Mouse (Mus musculus): Measurements from ENCODE around the gene Plekhm2. TPM values are rescaled to one million over a fixed set of nuclear protein-coding genes. Genes with fewer than 3 reads are reported as not detected.

Plekhm2 gene
- polyA plus RNA-seq, 1 experiment from 2014 or later: 3.0 TPM

DNA sequence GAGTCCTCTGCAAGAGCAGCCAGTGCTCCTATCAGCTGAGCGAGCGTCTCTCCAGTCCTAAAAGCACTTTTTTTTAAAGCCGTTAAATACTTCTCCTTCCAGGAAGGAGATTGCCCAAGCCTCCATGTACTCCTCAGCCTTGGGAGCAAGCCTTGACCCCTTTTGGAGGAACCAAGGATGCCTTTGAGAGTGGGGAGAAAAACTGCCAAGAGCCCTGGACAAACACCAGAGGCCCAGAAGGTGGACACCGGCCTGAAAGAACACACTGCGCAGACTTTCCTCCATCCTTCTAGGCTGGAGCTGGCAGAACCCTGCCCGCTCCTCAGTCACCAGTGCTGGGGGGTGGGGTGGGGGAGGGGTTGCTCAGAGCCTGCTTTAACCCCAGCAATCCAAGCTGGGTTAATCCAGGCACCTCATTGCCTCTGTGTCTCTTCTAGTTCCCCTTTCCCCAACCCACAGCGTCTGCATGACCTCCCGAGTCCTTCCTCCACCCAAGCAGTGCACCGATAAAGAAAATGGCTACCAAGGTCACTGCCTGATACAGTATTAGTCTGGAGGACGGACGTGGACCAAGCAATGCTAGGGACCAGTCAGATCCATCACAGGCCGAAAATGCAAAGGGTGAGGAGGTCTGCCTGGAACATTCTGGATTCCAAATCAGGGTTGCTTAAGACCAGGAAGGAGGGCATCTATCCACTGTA is 8.6 kb downstream of the Plekhm2 start:
- 87% methylated on average over 12 of the region's 12 CpGs for WGBS
- ATAC-seq (ENCODE audit: low FRiP score) (no peak), DNase-seq (ENCODE audit: low spot score, missing footprints) (no peak)
- Histone ChIP-seq H3K9me3 (ENCODE audit: control insufficient read depth, low read length) (no peaks in the 10 kb centered on the region), H3K4me3 (ENCODE audit: low read depth, low read length) (no peak overlapping the region), H3K27ac (ENCODE audit: low read depth, low read length) (no peak overlapping the region), H3K4me2 (no peak overlapping the region), H3K9ac (ENCODE audit: low read length) (no peak overlapping the region), H3K4me1 (ENCODE audit: control insufficient read depth, insufficient read depth, low read length) (no peaks in the 10 kb centered on the region), H3K27me3 (ENCODE audit: control insufficient read depth, insufficient read depth, low read length) (no peaks in the 10 kb centered on the region), H3K36me3 (ENCODE audit: control insufficient read depth, insufficient read depth, low read length) (peaks cover 6% of the 10 kb centered on the region; the same call in 1 of the 2 replicates)

DNA sequence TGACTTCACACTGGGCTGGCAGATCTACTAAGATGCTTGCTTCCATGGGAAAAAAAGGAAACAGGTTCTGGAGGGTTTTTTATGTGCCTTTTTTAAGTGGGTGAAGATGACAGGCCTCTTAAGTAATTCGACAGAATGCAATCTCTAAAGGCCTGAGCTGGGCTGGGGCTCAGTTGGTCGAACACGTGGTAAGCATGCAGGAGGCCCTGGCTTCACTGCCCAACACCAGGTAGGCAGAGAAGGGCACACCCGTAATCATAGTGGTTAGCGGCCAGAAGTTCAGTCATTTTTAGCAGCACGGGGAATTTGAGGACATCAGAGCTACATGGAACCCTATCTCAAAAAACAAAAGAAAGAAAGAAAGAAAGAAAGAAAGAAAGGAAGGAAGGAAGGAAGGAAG is 10.2 kb downstream of the Plekhm2 start:
- ATAC-seq (ENCODE audit: low FRiP score) (no peak), DNase-seq (ENCODE audit: low spot score, missing footprints) (no peak)
- no peaks in the 10 kb centered on the region for H3K4me1 ChIP-seq (ENCODE audit: control insufficient read depth, insufficient read depth, low read length)
- 94% methylated on average over 6 of the region's 6 CpGs for WGBS
- peaks cover 6% of the 10 kb centered on the region; the same call in 1 of the 2 replicates for H3K36me3 ChIP-seq (ENCODE audit: control insufficient read depth, insufficient read depth, low read length)
- H3K4me2 ChIP-seq: no peak overlapping the region
- H3K9me3 ChIP-seq (ENCODE audit: control insufficient read depth, low read length): no peaks in the 10 kb centered on the region
- H3K27me3 ChIP-seq (ENCODE audit: control insufficient read depth, insufficient read depth, low read length): no peaks in the 10 kb centered on the region
- no peak overlapping the region for H3K27ac ChIP-seq (ENCODE audit: low read depth, low read length)
- H3K4me3 ChIP-seq (ENCODE audit: low read depth, low read length): no peak overlapping the region
- no peak overlapping the region for H3K9ac ChIP-seq (ENCODE audit: low read length)

DNA sequence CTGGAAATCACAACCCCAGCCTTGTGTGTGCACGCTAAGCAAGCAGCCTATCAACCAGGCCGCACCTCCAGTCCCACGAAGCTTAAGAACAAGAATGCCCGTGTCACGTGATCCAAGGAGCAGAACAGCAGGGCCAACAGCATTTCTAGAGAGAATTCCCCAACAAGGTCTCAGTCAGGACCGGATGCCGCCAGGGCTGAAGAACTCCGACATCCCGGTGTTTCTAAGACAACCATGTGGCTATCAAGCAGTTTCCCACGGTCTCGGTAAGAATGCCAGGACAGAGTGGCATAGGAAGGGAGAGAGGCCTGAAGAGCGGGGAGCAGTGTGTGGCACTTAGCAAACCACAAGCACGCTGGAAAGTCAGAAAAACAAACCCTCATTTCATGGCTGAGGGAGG is 10.9 kb downstream of the Plekhm2 start:
- WGBS: 93% methylated on average over 13 of the region's 13 CpGs
- Histone ChIP-seq H3K9ac (ENCODE audit: low read length) (no peak overlapping the region), H3K9me3 (ENCODE audit: control insufficient read depth, low read length) (no peaks in the 10 kb centered on the region), H3K4me3 (ENCODE audit: low read depth, low read length) (no peak overlapping the region), H3K36me3 (ENCODE audit: control insufficient read depth, insufficient read depth, low read length) (peaks cover 6% of the 10 kb centered on the region; the same call in 1 of the 2 replicates), H3K27me3 (ENCODE audit: control insufficient read depth, insufficient read depth, low read length) (no peaks in the 10 kb centered on the region), H3K4me2 (no peak overlapping the region), H3K27ac (ENCODE audit: low read depth, low read length) (no peak overlapping the region), H3K4me1 (ENCODE audit: control insufficient read depth, insufficient read depth, low read length) (no peaks in the 10 kb centered on the region)
- DNase-seq (ENCODE audit: low spot score, missing footprints): no peak
- no peak for ATAC-seq (ENCODE audit: low FRiP score)

DNA sequence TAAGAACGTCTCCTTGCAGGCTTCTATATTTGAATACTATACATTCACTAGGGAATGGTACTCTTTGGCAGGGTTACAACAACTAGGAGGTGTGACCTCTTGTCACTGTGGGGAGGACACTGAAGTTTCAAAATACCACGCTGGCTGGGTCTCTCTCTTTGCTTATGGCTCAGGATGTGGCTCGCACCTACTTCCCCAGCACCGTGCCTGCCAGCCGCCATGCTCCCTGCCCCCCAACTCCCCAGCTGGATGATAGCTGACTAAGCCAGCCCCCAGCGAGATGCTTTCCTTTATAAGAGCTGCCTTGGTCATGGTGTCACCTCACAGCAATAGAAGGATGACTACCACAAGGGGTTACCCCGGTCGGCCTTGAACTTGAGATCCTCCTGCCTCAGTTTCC is 11.7 kb downstream of the Plekhm2 start:
- 0 out of 2 replicates have a peak, but pooled peaks cover 6% of the 10 kb centered on the region for H3K36me3 ChIP-seq (ENCODE audit: control insufficient read depth, insufficient read depth, low read length)
- WGBS: 94% methylated on average over 8 of the region's 8 CpGs
- no peak overlapping the region for H3K4me2 ChIP-seq
- H3K27me3 ChIP-seq (ENCODE audit: control insufficient read depth, insufficient read depth, low read length): no peaks in the 10 kb centered on the region
- no peak overlapping the region for H3K4me3 ChIP-seq (ENCODE audit: low read depth, low read length)
- no peak for ATAC-seq (ENCODE audit: low FRiP score)
- no peaks in the 10 kb centered on the region for H3K9me3 ChIP-seq (ENCODE audit: control insufficient read depth, low read length)
- no peak overlapping the region for H3K9ac ChIP-seq (ENCODE audit: low read length)
- DNase-seq (ENCODE audit: low spot score, missing footprints): no peak
- H3K4me1 ChIP-seq (ENCODE audit: control insufficient read depth, insufficient read depth, low read length): no peaks in the 10 kb centered on the region
- no peak overlapping the region for H3K27ac ChIP-seq (ENCODE audit: low read depth, low read length)

DNA sequence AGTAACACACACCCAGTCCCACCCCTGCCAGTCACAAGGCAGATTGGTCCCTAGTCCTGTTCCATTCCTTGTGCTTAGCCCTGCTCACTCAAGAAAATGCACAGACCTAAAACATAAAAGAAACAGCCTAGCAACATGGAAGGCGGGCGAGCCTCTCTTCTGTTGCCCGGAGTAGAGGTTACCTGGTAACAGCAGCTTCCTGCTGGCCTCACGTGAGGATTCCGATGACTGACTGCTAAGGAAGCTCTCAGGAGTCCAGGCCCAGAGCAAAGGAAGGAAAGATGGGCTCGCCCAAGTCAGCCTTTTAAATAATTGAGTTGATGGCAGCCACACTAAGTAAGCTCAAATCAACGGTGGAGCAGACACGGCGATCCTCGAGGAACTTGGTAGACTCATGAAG is 12.8 kb downstream of the Plekhm2 start:
- Histone ChIP-seq H3K9me3 (ENCODE audit: control insufficient read depth, low read length) (no peaks in the 10 kb centered on the region), H3K9ac (ENCODE audit: low read length) (no peak overlapping the region), H3K4me2 (no peak overlapping the region), H3K27ac (ENCODE audit: low read depth, low read length) (no peak overlapping the region), H3K4me3 (ENCODE audit: low read depth, low read length) (no peak overlapping the region), H3K36me3 (ENCODE audit: control insufficient read depth, insufficient read depth, low read length) (0 out of 2 replicates have a peak, but pooled peaks cover 6% of the 10 kb centered on the region), H3K27me3 (ENCODE audit: control insufficient read depth, insufficient read depth, low read length) (no peaks in the 10 kb centered on the region), H3K4me1 (ENCODE audit: control insufficient read depth, insufficient read depth, low read length) (no peaks in the 10 kb centered on the region)
- no peak for ATAC-seq (ENCODE audit: low FRiP score)
- DNase-seq (ENCODE audit: low spot score, missing footprints): no peak
- 92% methylated on average over 10 of the region's 10 CpGs for WGBS

DNA sequence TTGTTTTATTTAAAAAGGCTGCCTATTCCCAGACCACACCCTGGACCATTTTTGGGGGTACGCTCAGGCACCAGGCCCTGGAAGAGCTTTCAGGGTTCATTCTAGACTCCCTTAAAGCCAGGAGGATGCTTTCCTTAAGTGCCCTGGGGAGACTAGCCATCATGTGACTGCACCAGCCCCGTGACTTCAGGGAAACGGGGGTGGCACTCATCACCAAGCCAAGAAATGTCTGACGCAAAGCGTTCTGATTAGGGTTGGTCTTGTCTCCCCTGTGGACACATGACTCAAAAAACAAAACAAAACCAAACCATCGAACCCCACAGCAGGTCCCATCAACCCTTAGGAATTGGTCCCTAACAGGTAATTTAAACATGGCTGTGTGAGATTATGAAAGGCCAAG is 13.4 kb downstream of the Plekhm2 start:
- H3K27ac ChIP-seq (ENCODE audit: low read depth, low read length): no peak overlapping the region
- no peak for ATAC-seq (ENCODE audit: low FRiP score)

DNA sequence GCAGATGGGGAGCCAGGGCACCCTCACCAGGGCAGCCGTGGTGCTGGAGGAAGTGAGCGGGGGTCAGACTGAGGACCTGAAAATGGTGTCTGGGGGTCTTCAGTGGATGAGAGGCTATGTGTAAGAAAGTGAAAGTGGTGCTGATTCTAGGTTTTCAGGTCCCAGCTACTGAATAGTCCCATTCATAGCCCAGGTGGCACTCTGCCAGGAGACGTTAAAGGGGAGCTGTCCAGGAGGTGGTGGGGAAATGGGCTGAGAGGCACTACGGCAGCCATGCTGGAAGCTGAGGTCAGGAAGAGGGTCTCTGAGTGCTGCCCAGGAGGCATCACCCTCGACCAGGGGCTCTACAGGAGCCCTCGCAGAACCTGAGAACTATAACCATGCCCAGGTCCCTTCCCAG is 15.5 kb downstream of the Plekhm2 start:
- no peak overlapping the region for H3K9ac ChIP-seq (ENCODE audit: low read length)
- WGBS: 90% methylated on average over 6 of the region's 6 CpGs
- 0 out of 2 replicates have a peak, but pooled peaks cover 3% of the 10 kb centered on the region for H3K36me3 ChIP-seq (ENCODE audit: control insufficient read depth, insufficient read depth, low read length)
- no peak overlapping the region for H3K4me3 ChIP-seq (ENCODE audit: low read depth, low read length)
- no peak overlapping the region for H3K4me2 ChIP-seq
- no peaks in the 10 kb centered on the region for H3K4me1 ChIP-seq (ENCODE audit: control insufficient read depth, insufficient read depth, low read length)
- no peaks in the 10 kb centered on the region for H3K27me3 ChIP-seq (ENCODE audit: control insufficient read depth, insufficient read depth, low read length)
- ATAC-seq (ENCODE audit: low FRiP score) (no peak), DNase-seq (ENCODE audit: low spot score, missing footprints) (no peak)
- H3K9me3 ChIP-seq (ENCODE audit: control insufficient read depth, low read length): no peaks in the 10 kb centered on the region
- no peak overlapping the region for H3K27ac ChIP-seq (ENCODE audit: low read depth, low read length)

More for the DNA sequence above, 13.4 kb downstream of the Plekhm2 start:
- 90% methylated on average over 6 of the region's 6 CpGs for WGBS
- peak; percentile 45 for DNase-seq (ENCODE audit: low spot score, missing footprints)
- Histone ChIP-seq H3K4me2 (no peak overlapping the region), H3K9me3 (ENCODE audit: control insufficient read depth, low read length) (no peaks in the 10 kb centered on the region), H3K9ac (ENCODE audit: low read length) (no peak overlapping the region), H3K4me1 (ENCODE audit: control insufficient read depth, insufficient read depth, low read length) (no peaks in the 10 kb centered on the region), H3K36me3 (ENCODE audit: control insufficient read depth, insufficient read depth, low read length) (0 out of 2 replicates have a peak, but pooled peaks cover 6% of the 10 kb centered on the region), H3K27me3 (ENCODE audit: control insufficient read depth, insufficient read depth, low read length) (no peaks in the 10 kb centered on the region), H3K4me3 (ENCODE audit: low read depth, low read length) (no peak overlapping the region)

DNA sequence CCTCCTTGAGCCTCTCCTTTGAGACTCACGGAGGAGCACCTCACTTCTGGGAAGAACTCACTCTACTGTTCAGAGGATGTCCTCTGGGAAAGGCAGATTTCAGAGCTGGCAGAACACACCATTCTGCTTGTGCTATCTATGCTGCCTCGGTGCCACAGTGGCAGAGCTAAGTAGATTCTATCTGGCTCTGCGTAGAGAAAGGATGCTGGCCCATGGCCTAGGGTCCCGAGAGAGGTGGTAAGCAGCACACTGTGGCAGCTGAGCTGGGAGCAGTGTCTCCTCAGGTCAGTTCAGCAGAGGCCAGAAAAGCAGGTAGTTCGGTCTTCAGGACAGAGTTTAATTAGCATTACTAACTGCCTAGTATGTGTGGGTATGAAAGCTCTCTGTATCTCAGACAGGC is 16.4 kb downstream of the Plekhm2 start:
- no peaks in the 10 kb centered on the region for H3K4me1 ChIP-seq (ENCODE audit: control insufficient read depth, insufficient read depth, low read length)
- no peaks in the 10 kb centered on the region for H3K9me3 ChIP-seq (ENCODE audit: control insufficient read depth, low read length)
- H3K9ac ChIP-seq (ENCODE audit: low read length): no peak overlapping the region
- no peak for ATAC-seq (ENCODE audit: low FRiP score)
- WGBS: 96% methylated on average over 5 of the region's 5 CpGs
- no peak for DNase-seq (ENCODE audit: low spot score, missing footprints)
- no peak overlapping the region for H3K4me3 ChIP-seq (ENCODE audit: low read depth, low read length)
- H3K27ac ChIP-seq (ENCODE audit: low read depth, low read length): no peak overlapping the region
- no peaks in the 10 kb centered on the region for H3K36me3 ChIP-seq (ENCODE audit: control insufficient read depth, insufficient read depth, low read length)
- no peak overlapping the region for H3K4me2 ChIP-seq
- H3K27me3 ChIP-seq (ENCODE audit: control insufficient read depth, insufficient read depth, low read length): no peaks in the 10 kb centered on the region

DNA sequence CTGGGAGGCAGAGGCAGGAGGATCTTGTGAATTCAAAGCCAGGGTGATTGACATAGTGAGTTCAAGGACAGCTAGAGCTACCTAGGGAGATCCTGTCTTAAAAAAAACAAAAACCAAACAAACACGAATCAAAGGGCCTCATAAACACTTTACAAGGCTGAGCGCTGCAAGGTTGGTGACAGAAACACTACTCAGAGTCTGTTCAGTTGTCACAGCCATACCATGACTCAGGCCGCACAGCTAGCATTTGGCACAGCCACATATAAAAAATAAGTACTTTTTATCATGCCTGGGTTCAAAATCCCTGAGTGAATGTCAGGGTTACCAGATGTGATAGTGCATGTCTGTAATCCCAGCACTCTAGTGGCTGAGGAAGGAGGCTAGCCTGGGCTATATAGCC is 17.5 kb downstream of the Plekhm2 start:
- Histone ChIP-seq H3K27me3 (ENCODE audit: control insufficient read depth, insufficient read depth, low read length) (no peaks in the 10 kb centered on the region), H3K27ac (ENCODE audit: low read depth, low read length) (no peak overlapping the region), H3K4me1 (ENCODE audit: control insufficient read depth, insufficient read depth, low read length) (no peaks in the 10 kb centered on the region), H3K4me3 (ENCODE audit: low read depth, low read length) (no peak overlapping the region), H3K9me3 (ENCODE audit: control insufficient read depth, low read length) (no peaks in the 10 kb centered on the region), H3K4me2 (no peak overlapping the region), H3K36me3 (ENCODE audit: control insufficient read depth, insufficient read depth, low read length) (no peaks in the 10 kb centered on the region), H3K9ac (ENCODE audit: low read length) (no peak overlapping the region)
- ATAC-seq (ENCODE audit: low FRiP score) (no peak), DNase-seq (ENCODE audit: low spot score, missing footprints) (no peak)
- 92% methylated on average over 3 of the region's 3 CpGs for WGBS

All from midbrain, embryonic 11.5 days (tissue).